Mouse (Mus musculus) leukemia stem cell, adult 10-12 weeks (primary cell): ENCODE measurements around the gene Tmem108. TPM values are rescaled to one million over a fixed set of nuclear protein-coding genes. Genes with fewer than 3 reads are reported as not detected.

Experiments used
- polyA plus RNA-seq: library from polyadenylated mRNA; stranded (reverse); fragments of >175 nt; gene quantifications from 2 replicates; pipeline ENCODE4 v1.2.3, GENCODE M21; 2012; ENCODE audit warnings: low replicate concordance

The Tmem108 gene
- polyA plus RNA-seq: 0.39 and 1.5 TPM in 2 replicates

GRCm38 (mm10) chr9:103761647-103762084 is at the start of gene Tmem108:
Tmem108 (minus strand) TSS chr9:103761837.

GRCm38 (mm10) chr9:103480044-103480576 is 281.5 kb downstream of the Tmem108 start, which contains the start of gene Bfsp2:
Bfsp2 (minus strand) TSS chr9:103480420.

Other genes with a start within 250 kb of the Tmem108 start
- 0.14 and 0.36 TPM in 2 replicates for gene Nphp3, start 240.7 kb upstream of the Tmem108 start, polyA plus RNA-seq